Mouse (Mus musculus): ENCODE data around the gene Tenm4. TPM values are rescaled to one million over a fixed set of nuclear protein-coding genes. Genes with fewer than 3 reads are reported as not detected.

Tenm4 gene
- total and polyA plus RNA-seq, 3 experiments = 0.04 to 0.38 TPM; not detected in 1

- Histone ChIP-seq H3K27me3 (ENCODE audit: insufficient read depth, low read length) (peaks cover 11% of the 10 kb centered on the region), H3K4me1 (ENCODE audit: insufficient read depth, low read depth, low read length) (no peaks in the 10 kb centered on the region), H3K36me3 (replicated peaks) (no peaks in the 10 kb centered on the region), H3K4me3 (ENCODE audit: low read depth, low read length) (no peak overlapping the region), H3K9me3 (replicated peaks) (no peaks in the 10 kb centered on the region)
- ATAC-seq (ENCODE audit: extremely low read depth, insufficient number of reproducible peaks, low FRiP score, poor library complexity, severe bottlenecking) = no peak
- TF ChIP-seq CTCF (IDR thresholded peaks at IDR 0.05; ENCODE audit: low read depth, low read length) (no peak), POLR2AphosphoS5 (IDR thresholded peaks at IDR 0.05; ENCODE audit: insufficient replicate concordance, low read depth, low read length) (no peak), TAL1 (conservative IDR thresholded peaks at IDR 0.05; ENCODE audit: low read depth, low read length) (no peak), GATA2 (IDR thresholded peaks at IDR 0.05; ENCODE audit: borderline replicate concordance, low read depth, low read length) (no peak), GATA1 (IDR thresholded peaks at IDR 0.05; ENCODE audit: borderline replicate concordance, low read length) (no peak)
- no peak for DNase-seq (ENCODE audit: low spot score)
These were observed 734.4 kb downstream of the Tenm4 start for GRCm38 (mm10) chr7:96905422-96905821.

GRCm38 (mm10) chr7:96906216-96906615 lies 735.2 kb downstream of the Tenm4 start:
- no peak for DNase-seq (ENCODE audit: low spot score)
- Histone ChIP-seq H3K9me3 (replicated peaks) (no peaks in the 10 kb centered on the region), H3K4me1 (ENCODE audit: insufficient read depth, low read depth, low read length) (no peaks in the 10 kb centered on the region), H3K4me3 (ENCODE audit: low read depth, low read length) (no peak overlapping the region), H3K36me3 (replicated peaks) (no peaks in the 10 kb centered on the region), H3K27me3 (ENCODE audit: insufficient read depth, low read length) (peaks cover 14% of the 10 kb centered on the region)
- TF ChIP-seq GATA2 (IDR thresholded peaks at IDR 0.05; ENCODE audit: borderline replicate concordance, low read depth, low read length) (no peak), GATA1 (IDR thresholded peaks at IDR 0.05; ENCODE audit: borderline replicate concordance, low read length) (no peak)
- no peak for ATAC-seq (ENCODE audit: extremely low read depth, insufficient number of reproducible peaks, low FRiP score, poor library complexity, severe bottlenecking)

GRCm38 (mm10) chr7:96907971-96908680 lies 737.1 kb downstream of the Tenm4 start:
- Histone ChIP-seq H3K4me3 (ENCODE audit: low read depth, low read length) (no peak overlapping the region), H3K4me1 (ENCODE audit: insufficient read depth, low read depth, low read length) (no peaks in the 10 kb centered on the region), H3K27me3 (ENCODE audit: insufficient read depth, low read length) (peaks cover 20% of the 10 kb centered on the region), H3K36me3 (replicated peaks) (no peaks in the 10 kb centered on the region), H3K9me3 (replicated peaks) (no peaks in the 10 kb centered on the region)
- TF ChIP-seq GATA2 (IDR thresholded peaks at IDR 0.05; ENCODE audit: borderline replicate concordance, low read depth, low read length) = no peak
- no peak for TF ChIP-seq POLR2AphosphoS5 (IDR thresholded peaks at IDR 0.05; ENCODE audit: insufficient replicate concordance, low read depth, low read length)
- no peak for TF ChIP-seq CTCF (IDR thresholded peaks at IDR 0.05; ENCODE audit: low read depth, low read length)
- no peak for TF ChIP-seq GATA1 (IDR thresholded peaks at IDR 0.05; ENCODE audit: borderline replicate concordance, low read length)
- no peak for TF ChIP-seq TAL1 (conservative IDR thresholded peaks at IDR 0.05; ENCODE audit: low read depth, low read length)
- ATAC-seq (ENCODE audit: extremely low read depth, insufficient number of reproducible peaks, low FRiP score, poor library complexity, severe bottlenecking) (no peak), DNase-seq (ENCODE audit: low spot score) (no peak)

- Histone ChIP-seq H3K4me1 (ENCODE audit: insufficient read depth, low read depth, low read length) (no peaks in the 10 kb centered on the region), H3K9me3 (replicated peaks) (no peaks in the 10 kb centered on the region), H3K4me3 (ENCODE audit: low read depth, low read length) (no peak overlapping the region), H3K36me3 (replicated peaks) (no peaks in the 10 kb centered on the region), H3K27me3 (ENCODE audit: insufficient read depth, low read length) (peaks cover 17% of the 10 kb centered on the region)
- ATAC-seq (ENCODE audit: extremely low read depth, insufficient number of reproducible peaks, low FRiP score, poor library complexity, severe bottlenecking) = no peak
- DNase-seq (ENCODE audit: low spot score) = no peak
- no peak for TF ChIP-seq TAL1 (conservative IDR thresholded peaks at IDR 0.05; ENCODE audit: low read depth, low read length)
- TF ChIP-seq GATA1 (IDR thresholded peaks at IDR 0.05; ENCODE audit: borderline replicate concordance, low read length) = no peak
- no peak for TF ChIP-seq POLR2AphosphoS5 (IDR thresholded peaks at IDR 0.05; ENCODE audit: insufficient replicate concordance, low read depth, low read length)
- TF ChIP-seq CTCF (IDR thresholded peaks at IDR 0.05; ENCODE audit: low read depth, low read length) = no peak
- TF ChIP-seq GATA2 (IDR thresholded peaks at IDR 0.05; ENCODE audit: borderline replicate concordance, low read depth, low read length) = no peak
These were observed 738.8 kb downstream of the Tenm4 start for GRCm38 (mm10) chr7:96909856-96910255.

- ATAC-seq (ENCODE audit: extremely low read depth, insufficient number of reproducible peaks, low FRiP score, poor library complexity, severe bottlenecking) (no peak), DNase-seq (ENCODE audit: low spot score) (no peak)
- Histone ChIP-seq H3K9me3 (replicated peaks) (no peaks in the 10 kb centered on the region), H3K36me3 (replicated peaks) (no peaks in the 10 kb centered on the region), H3K4me3 (ENCODE audit: low read depth, low read length) (no peak overlapping the region), H3K4me1 (ENCODE audit: insufficient read depth, low read depth, low read length) (no peaks in the 10 kb centered on the region), H3K27me3 (ENCODE audit: insufficient read depth, low read length) (peaks cover 15% of the 10 kb centered on the region)
- TF ChIP-seq TAL1 (conservative IDR thresholded peaks at IDR 0.05; ENCODE audit: low read depth, low read length) = no peak
- no peak for TF ChIP-seq POLR2AphosphoS5 (IDR thresholded peaks at IDR 0.05; ENCODE audit: insufficient replicate concordance, low read depth, low read length)
- TF ChIP-seq CTCF (IDR thresholded peaks at IDR 0.05; ENCODE audit: low read depth, low read length) = no peak
- TF ChIP-seq GATA1 (IDR thresholded peaks at IDR 0.05; ENCODE audit: borderline replicate concordance, low read length) = no peak
- no peak for TF ChIP-seq GATA2 (IDR thresholded peaks at IDR 0.05; ENCODE audit: borderline replicate concordance, low read depth, low read length)
These were observed 739.4 kb downstream of the Tenm4 start for GRCm38 (mm10) chr7:96910310-96910960.

- Histone ChIP-seq H3K4me1 (ENCODE audit: insufficient read depth, low read depth, low read length) (no peaks in the 10 kb centered on the region; the same call in 1 of the 2 replicates), H3K36me3 (replicated peaks) (no peaks in the 10 kb centered on the region), H3K27me3 (ENCODE audit: insufficient read depth, low read length) (peaks cover 14% of the 10 kb centered on the region), H3K4me3 (ENCODE audit: low read depth, low read length) (no peak overlapping the region), H3K9me3 (replicated peaks) (no peaks in the 10 kb centered on the region)
- DNase-seq (ENCODE audit: low spot score) (peak; percentile 52), ATAC-seq (ENCODE audit: extremely low read depth, insufficient number of reproducible peaks, low FRiP score, poor library complexity, severe bottlenecking) (peak; percentile 51; the same call in 1 of the 2 replicates)
- peak; percentile 74 for TF ChIP-seq CTCF (IDR thresholded peaks at IDR 0.05; ENCODE audit: low read depth, low read length)
- TF ChIP-seq TAL1 (conservative IDR thresholded peaks at IDR 0.05; ENCODE audit: low read depth, low read length) = no peak
- no peak for TF ChIP-seq POLR2AphosphoS5 (IDR thresholded peaks at IDR 0.05; ENCODE audit: insufficient replicate concordance, low read depth, low read length)
- no peak for TF ChIP-seq GATA1 (IDR thresholded peaks at IDR 0.05; ENCODE audit: borderline replicate concordance, low read length)
- no peak for TF ChIP-seq GATA2 (IDR thresholded peaks at IDR 0.05; ENCODE audit: borderline replicate concordance, low read depth, low read length)
These were observed 743.0 kb downstream of the Tenm4 start for GRCm38 (mm10) chr7:96914031-96914430.

All from G1E (cell line).